Mouse (Mus musculus) erythroblast, embryonic 14.5 days (primary cell): ENCODE measurements around the gene Ints2.

Source experiments
- GATA1 ChIP-seq: IDR thresholded peaks from 2 replicates; pipeline ENCODE4 v1.6.1; 2012; ENCODE audit warnings: low read length, inconsistent platforms, mixed read lengths
- TAL1 ChIP-seq: IDR thresholded peaks from 3 replicates; pipeline ENCODE4 v1.6.1; 2012; ENCODE audit warnings: low read length, inconsistent platforms, mixed read lengths

- TF ChIP-seq TAL1: no peak
- TF ChIP-seq GATA1: no peak
Measured at GRCm38 (mm10) chr11:86170743-86171142, 86.6 kb downstream of the Ints2 start.
